Mouse (Mus musculus) midbrain, embryonic 15.5 days (tissue): ENCODE data around the gene Mkrn1. TPM values are rescaled to one million over a fixed set of nuclear protein-coding genes. Genes with fewer than 3 reads are reported as not detected.
A peak's percentile ranks its signal among the peaks of the same experiment; 100 is the strongest.
"Not testable (repeated sequence)": the region's sequence is repeated elsewhere in the genome, so short reads cannot be mapped to it uniquely, and the experiment has no call there.

Experiments used
- ATAC-seq: fragments of 200-750 bp; cut with Nextera tagmentation; replicated peaks from 2 replicates; pipeline ENCODE4 v1.8.0; 2017; ENCODE audit warnings: moderate TSS enrichment
- H3K27ac ChIP-seq: fragments of 300-500 bp; sonication (generic); 2 replicates; pipeline ENCODE4 v1.5.1; 2015; ENCODE audit warnings: mild to moderate bottlenecking, inconsistent platforms
- H3K27me3 ChIP-seq: fragments of 300-500 bp; sonication (generic); replicated peaks from 2 replicates; pipeline ENCODE4 v1.6.1; 2015; ENCODE audit warnings: inconsistent platforms
- H3K36me3 ChIP-seq: fragments of 300-500 bp; sonication (generic); replicated peaks from 2 replicates; pipeline ENCODE4 v1.6.1; 2015; ENCODE audit warnings: inconsistent platforms
- H3K4me1 ChIP-seq: fragments of 300-500 bp; sonication (generic); 2 replicates; pipeline ENCODE4 v1.6.1; 2015; ENCODE audit warnings: inconsistent platforms
- H3K4me2 ChIP-seq: fragments of 300-500 bp; sonication (generic); 2 replicates; pipeline ENCODE4 v1.6.1; 2015; ENCODE audit warnings: inconsistent platforms, mild to moderate bottlenecking, moderate library complexity
- H3K4me3 ChIP-seq: fragments of 300-500 bp; sonication (generic); 2 replicates; pipeline ENCODE4 v1.5.1; 2015; ENCODE audit warnings: mild to moderate bottlenecking, inconsistent platforms
- H3K9ac ChIP-seq: fragments of 300-500 bp; sonication (generic); 2 replicates; pipeline ENCODE4 v1.6.1; 2015; ENCODE audit warnings: mild to moderate bottlenecking, inconsistent platforms
- H3K9me3 ChIP-seq: fragments of 300-500 bp; sonication (generic); 2 replicates; pipeline ENCODE4 v1.6.1; 2016; ENCODE audit warnings: inconsistent platforms
- WGBS: fragments of 180-500 bp; shearing (Covaris S2); methylation state at CpG from one replicate; pipeline ENCODE4 v1.1.7; 2015; ENCODE audit warnings: mixed read lengths; 5-methylcytosine and 5-hydroxymethylcytosine counted together
- polyA plus RNA-seq: library from polyadenylated mRNA; unstranded; fragments of >200 nt; fragmentation: Nextera tagmentation; extraction: Ambion mirVana; gene quantifications from 2 replicates; pipeline ENCODE4 v1.2.1, GENCODE M21; 2015

Mkrn1 gene
- polyA plus RNA-seq, 1 experiment from 2014 or later = 269 TPM

- ATAC-seq = no peak
- H3K4me3 ChIP-seq = no peak overlapping the region
- no peak overlapping the region for H3K4me2 ChIP-seq
- WGBS = 86% methylated on average over 4 of the region's 4 CpGs
- no peaks in the 10 kb centered on the region for H3K4me1 ChIP-seq
- H3K36me3 ChIP-seq = peaks cover 16% of the 10 kb centered on the region
- H3K27me3 ChIP-seq = no peaks in the 10 kb centered on the region
- H3K9me3 ChIP-seq = no peaks in the 10 kb centered on the region
- no peak overlapping the region for H3K9ac ChIP-seq
- H3K27ac ChIP-seq = no peak overlapping the region
Measured at GRCm38 (mm10) chr6:39395916-39396315, 24.3 kb downstream of the Mkrn1 start.

DNA sequence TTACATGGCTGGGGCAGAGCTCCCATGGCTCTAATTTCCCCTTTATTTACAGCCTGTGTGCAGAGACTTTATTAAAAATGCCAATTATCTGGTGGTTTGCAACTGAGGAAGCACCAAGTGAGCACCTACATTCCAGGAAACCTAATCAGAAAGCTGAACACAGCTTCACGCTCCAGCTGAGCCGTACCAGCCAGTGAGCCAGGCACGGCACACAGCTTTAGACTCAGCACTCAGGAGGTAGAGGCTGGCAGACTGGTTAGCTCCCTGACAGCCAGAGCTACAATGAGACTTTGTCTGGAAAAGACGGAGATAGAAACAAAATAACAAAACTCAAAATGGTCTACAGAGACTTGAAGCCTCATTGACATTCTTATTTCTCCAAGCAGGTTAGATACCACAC, 24.8 kb downstream of the Mkrn1 start:
- 81% methylated on average over 4 of the region's 4 CpGs for WGBS
- Histone ChIP-seq H3K36me3 (peaks cover 16% of the 10 kb centered on the region), H3K4me1 (no peaks in the 10 kb centered on the region), H3K27me3 (no peaks in the 10 kb centered on the region), H3K27ac (no peak overlapping the region), H3K4me2 (no peak overlapping the region), H3K4me3 (no peak overlapping the region), H3K9me3 (no peaks in the 10 kb centered on the region), H3K9ac (no peak overlapping the region)
- ATAC-seq = no peak

DNA sequence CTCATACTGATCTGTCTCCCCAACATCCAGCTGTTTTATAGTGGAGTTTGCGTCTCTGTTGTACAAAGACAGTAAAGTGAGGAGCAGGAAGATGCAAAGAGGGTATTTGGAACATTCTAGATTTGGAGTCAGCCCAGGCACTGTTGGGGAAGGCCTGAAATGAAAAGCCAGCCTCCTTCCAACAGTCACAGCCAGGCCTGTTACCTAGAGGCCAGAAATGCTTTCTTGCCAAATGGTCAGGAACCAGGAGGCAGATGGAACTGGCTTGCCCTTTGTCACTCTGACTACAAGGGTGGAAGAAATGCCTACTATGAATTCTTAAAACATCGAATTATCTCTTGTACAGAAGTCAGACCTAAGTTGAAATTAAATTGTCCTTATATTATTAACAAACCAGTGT, 30.3 kb downstream of the Mkrn1 start:
- H3K36me3 ChIP-seq = no peaks in the 10 kb centered on the region
- 94% methylated on average over 2 of the region's 2 CpGs for WGBS
- no peaks in the 10 kb centered on the region for H3K27me3 ChIP-seq
- H3K4me2 ChIP-seq = no peak overlapping the region
- no peak overlapping the region for H3K4me3 ChIP-seq
- no peak overlapping the region for H3K9ac ChIP-seq
- H3K27ac ChIP-seq = no peak overlapping the region
- no peak for ATAC-seq
- no peaks in the 10 kb centered on the region for H3K9me3 ChIP-seq
- H3K4me1 ChIP-seq = no peaks in the 10 kb centered on the region

- Histone ChIP-seq H3K4me3 (peak within 1 kb of the TSS; percentile 17), H3K27ac (no peak within 1 kb of the TSS), H3K4me2 (peak within 1 kb of the TSS; percentile 35), H3K9ac (no peak within 1 kb of the TSS), H3K36me3 (no peaks in the 10 kb centered on the region), H3K9me3 (no peaks in the 10 kb centered on the region), H3K27me3 (peaks cover 6% of the 10 kb centered on the region; the same call in 1 of the 2 replicates), H3K4me1 (peaks cover 10% of the 10 kb centered on the region)
- WGBS = 10% methylated on average over 20 of the region's 20 CpGs
- ATAC-seq = no peak
Measured at GRCm38 (mm10) chr6:39381125-39381880, 39.0 kb downstream of the Mkrn1 start, which contains the start of gene Rab19. Gene Rab19, plus strand, starts transcription at chr6:39381175.

DNA sequence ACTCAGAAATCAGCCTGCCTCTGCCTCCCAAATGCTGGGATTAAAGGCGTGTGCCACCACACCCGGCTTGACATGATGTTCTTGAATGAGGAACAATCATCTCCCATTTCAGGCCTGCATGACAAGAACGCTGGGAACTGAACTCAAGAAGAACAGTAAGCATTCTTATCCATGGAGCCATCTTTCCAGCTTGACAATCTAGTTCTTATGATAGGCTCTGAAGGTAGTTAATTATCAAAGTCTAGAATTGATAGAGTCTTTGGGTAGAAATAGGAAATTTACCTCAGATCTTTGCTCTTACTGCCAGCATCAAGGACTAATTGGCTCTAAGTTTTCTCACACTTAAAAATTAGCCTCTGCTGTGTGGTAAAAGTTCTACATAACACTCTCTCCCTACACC, 40.0 kb downstream of the Mkrn1 start:
- H3K4me2 ChIP-seq = no peak overlapping the region
- no peaks in the 10 kb centered on the region for H3K9me3 ChIP-seq
- 89% methylated on average over 3 of the region's 3 CpGs for WGBS
- peaks cover 20% of the 10 kb centered on the region for H3K4me1 ChIP-seq
- ATAC-seq = no peak
- peaks cover 6% of the 10 kb centered on the region; the same call in 1 of the 2 replicates for H3K27me3 ChIP-seq
- no peak overlapping the region for H3K27ac ChIP-seq
- H3K36me3 ChIP-seq = no peaks in the 10 kb centered on the region
- H3K4me3 ChIP-seq = no peak overlapping the region
- no peak overlapping the region for H3K9ac ChIP-seq

DNA sequence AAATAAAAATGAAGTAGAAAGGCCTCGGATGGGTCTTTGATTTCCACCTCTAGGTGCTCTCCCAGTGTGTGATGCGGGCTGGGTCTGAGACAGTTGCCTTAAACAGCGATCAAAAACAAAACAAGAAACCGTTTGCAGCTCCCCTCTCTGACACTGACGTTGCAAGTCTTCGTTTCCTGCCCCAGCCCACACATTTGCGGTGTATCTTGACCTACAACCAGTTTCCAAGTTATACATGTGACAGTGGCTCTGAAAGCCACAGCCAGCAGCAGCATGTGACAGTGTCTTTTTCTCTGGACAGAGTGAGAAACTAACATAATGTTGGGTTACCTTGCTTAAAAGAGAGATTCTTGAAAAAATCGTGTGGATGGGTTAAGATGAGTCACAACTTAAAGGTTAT, 40.5 kb downstream of the Mkrn1 start:
- Histone ChIP-seq H3K4me3 (no peak overlapping the region), H3K27me3 (peaks cover 6% of the 10 kb centered on the region; the same call in 1 of the 2 replicates), H3K9me3 (no peaks in the 10 kb centered on the region), H3K36me3 (no peaks in the 10 kb centered on the region), H3K9ac (no peak overlapping the region), H3K4me1 (peaks cover 20% of the 10 kb centered on the region), H3K27ac (no peak overlapping the region), H3K4me2 (no peak overlapping the region)
- ATAC-seq = no peak
- 84% methylated on average over 8 of the region's 8 CpGs for WGBS

DNA sequence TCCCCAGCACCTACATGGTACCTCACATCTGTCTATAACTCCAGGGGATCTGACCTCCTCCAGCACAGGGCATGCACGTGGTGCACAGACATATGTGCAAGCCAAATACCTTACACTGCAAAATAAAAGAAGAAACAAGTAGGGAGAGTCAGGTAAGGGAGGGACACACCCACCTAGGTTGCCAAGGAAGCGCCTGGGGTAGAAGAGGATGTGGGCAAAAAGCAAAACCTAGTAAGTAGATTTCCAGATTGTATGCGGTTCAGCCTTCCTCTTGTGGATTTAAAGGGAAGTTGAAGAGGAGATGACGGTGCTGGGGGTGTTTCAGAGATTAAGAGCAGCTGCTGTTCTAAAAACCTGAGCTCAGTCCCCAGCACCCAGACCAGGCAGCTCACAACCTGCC, 41.0 kb downstream of the Mkrn1 start:
- peaks cover 2% of the 10 kb centered on the region; the same call in 1 of the 2 replicates for H3K36me3 ChIP-seq
- WGBS = 68% methylated on average over 4 of the region's 4 CpGs

DNA sequence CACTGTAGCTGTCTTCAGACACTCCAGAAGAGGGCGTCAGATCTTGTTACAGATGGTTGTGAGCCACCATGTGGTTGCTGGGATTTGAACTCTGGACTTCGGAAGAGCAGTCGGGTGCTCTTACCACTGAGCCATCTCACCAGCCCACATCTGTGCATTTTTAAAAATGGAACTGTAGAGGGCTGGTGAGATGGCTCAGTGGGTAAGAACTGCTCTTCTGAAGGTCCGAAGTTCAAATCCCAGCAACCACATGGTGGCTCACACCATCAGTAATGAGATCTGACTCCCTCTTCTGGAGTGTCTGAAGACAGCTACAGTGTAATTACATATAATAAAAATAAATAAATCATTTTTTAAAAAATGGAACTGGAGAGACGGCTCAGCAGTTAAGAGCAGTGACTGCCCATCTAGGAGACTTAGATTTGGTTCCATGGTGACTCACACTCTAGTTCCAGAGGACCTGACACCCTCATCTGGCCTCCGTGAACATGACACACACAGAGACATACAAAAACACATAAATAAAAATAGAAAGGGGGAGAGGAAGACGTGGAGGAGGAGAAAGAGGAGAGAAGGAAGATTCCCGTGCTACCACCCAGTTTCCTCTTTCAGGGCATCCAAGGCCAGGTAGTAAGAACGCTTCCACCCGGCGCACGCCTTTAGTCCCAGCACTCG, 42.0 kb downstream of the Mkrn1 start:
- not testable (repeated sequence) for H3K27me3 ChIP-seq
- 81% methylated on average over 13 of the region's 13 CpGs for WGBS
- ATAC-seq = peak; percentile 16

More for the DNA sequence above, 41.0 kb downstream of the Mkrn1 start:
- no peak overlapping the region for H3K4me2 ChIP-seq
- no peak for ATAC-seq
- peaks cover 20% of the 10 kb centered on the region for H3K4me1 ChIP-seq
- H3K27ac ChIP-seq = no peak overlapping the region
- no peaks in the 10 kb centered on the region for H3K9me3 ChIP-seq
- peaks cover 6% of the 10 kb centered on the region; the same call in 1 of the 2 replicates for H3K27me3 ChIP-seq
- H3K4me3 ChIP-seq = no peak overlapping the region
- H3K9ac ChIP-seq = no peak overlapping the region

GRCm38 (mm10) chr6:39377311-39377827, 42.9 kb downstream of the Mkrn1 start, which contains the start of gene Slc37a3:
Gene Slc37a3, minus strand, starts transcription at chr6:39377675.
- ATAC-seq = peak; percentile 93
- H3K9ac ChIP-seq = peak within 1 kb of the TSS; percentile 98
- H3K27me3 ChIP-seq = peaks cover 6% of the 10 kb centered on the region; the same call in 1 of the 2 replicates
- H3K4me3 ChIP-seq = peak within 1 kb of the TSS; percentile 99
- under 1% methylated on average over 43 of the region's 43 CpGs for WGBS
- peaks cover 2% of the 10 kb centered on the region; the same call in 1 of the 2 replicates for H3K36me3 ChIP-seq
- peak within 1 kb of the TSS; percentile 73 for H3K27ac ChIP-seq
- H3K9me3 ChIP-seq = no peaks in the 10 kb centered on the region
- H3K4me1 ChIP-seq = peaks cover 27% of the 10 kb centered on the region
- peak within 1 kb of the TSS; percentile 60 for H3K4me2 ChIP-seq

More for the DNA sequence above, 42.0 kb downstream of the Mkrn1 start:
- not testable (repeated sequence) for H3K9ac ChIP-seq, H3K4me2 ChIP-seq, H3K27ac ChIP-seq, H3K4me3 ChIP-seq, H3K9me3 ChIP-seq, H3K36me3 ChIP-seq
- H3K4me1 ChIP-seq = peaks cover 22% of the 10 kb centered on the region

GRCm38 (mm10) chr6:39376775-39377174, 43.5 kb downstream of the Mkrn1 start:
- no peak overlapping the region for H3K27ac ChIP-seq
- ATAC-seq = no peak
- peak overlapping the region; percentile 99 for H3K4me3 ChIP-seq

DNA sequence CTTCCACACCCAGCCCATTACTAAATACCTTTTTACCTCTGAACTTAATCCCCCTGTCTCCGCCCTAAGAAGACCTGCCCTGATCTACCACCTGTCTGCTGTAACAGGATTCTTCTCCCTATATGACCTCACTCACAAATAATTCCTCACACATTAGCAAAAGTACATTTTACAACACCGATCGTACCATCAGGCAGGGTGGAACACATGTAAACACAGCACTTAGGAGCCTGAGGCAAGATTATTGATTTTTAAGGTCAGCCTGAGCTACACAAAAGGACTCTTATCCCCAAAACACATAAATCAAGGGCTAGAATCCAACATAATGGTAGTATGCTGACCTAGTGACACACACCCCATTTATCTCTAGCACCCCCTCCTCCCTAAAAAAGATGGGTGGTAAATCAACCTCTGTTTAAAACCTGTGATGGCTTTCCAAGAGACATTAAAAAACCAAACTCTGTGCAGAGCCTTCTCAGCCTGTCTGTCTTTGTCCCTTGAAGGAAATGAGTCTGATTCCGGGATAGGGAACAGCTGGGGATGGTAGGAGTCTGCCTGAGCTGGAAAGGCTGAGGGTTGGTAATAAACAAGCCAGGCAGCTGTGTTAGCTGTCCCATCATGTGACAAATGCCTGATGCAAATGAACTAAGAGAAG, 46.8 kb downstream of the Mkrn1 start:
- Histone ChIP-seq H3K36me3 (peaks cover 2% of the 10 kb centered on the region; the same call in 1 of the 2 replicates), H3K4me1 (peaks cover 23% of the 10 kb centered on the region), H3K9ac (no peak overlapping the region), H3K4me3 (no peak overlapping the region), H3K27me3 (no peaks in the 10 kb centered on the region), H3K27ac (no peak overlapping the region), H3K4me2 (no peak overlapping the region), H3K9me3 (no peaks in the 10 kb centered on the region)
- 88% methylated on average over 4 of the region's 4 CpGs for WGBS
- no peak for ATAC-seq

More at GRCm38 (mm10) chr6:39376775-39377174, 43.5 kb downstream of the Mkrn1 start:
- Histone ChIP-seq H3K4me2 (peak overlapping the region; percentile 60), H3K36me3 (peaks cover 2% of the 10 kb centered on the region; the same call in 1 of the 2 replicates), H3K4me1 (peaks cover 27% of the 10 kb centered on the region), H3K27me3 (peaks cover 6% of the 10 kb centered on the region; the same call in 1 of the 2 replicates), H3K9me3 (no peaks in the 10 kb centered on the region), H3K9ac (peak overlapping the region; percentile 98)
- WGBS = 16% methylated on average over 9 of the region's 9 CpGs

GRCm38 (mm10) chr6:39372727-39373126, 47.5 kb downstream of the Mkrn1 start:
- no peak for ATAC-seq
- H3K9ac ChIP-seq = no peak overlapping the region
- H3K27me3 ChIP-seq = no peaks in the 10 kb centered on the region
- no peaks in the 10 kb centered on the region for H3K9me3 ChIP-seq
- no peak overlapping the region for H3K4me3 ChIP-seq
- peaks cover 2% of the 10 kb centered on the region; the same call in 1 of the 2 replicates for H3K36me3 ChIP-seq
- H3K4me1 ChIP-seq = peaks cover 23% of the 10 kb centered on the region
- no peak overlapping the region for H3K27ac ChIP-seq
- WGBS = 71% methylated on average over 7 of the region's 7 CpGs
- H3K4me2 ChIP-seq = no peak overlapping the region
